Mouse (Mus musculus) lung, postnatal 10 days (tissue): Measurements from ENCODE around the gene Ccdc157.
"Not testable (repeated sequence)": the region's sequence is repeated elsewhere in the genome, so short reads cannot be mapped to it uniquely, and the experiment has no call there.

ENCODE experiments used
- DNase-seq: peaks from one replicate; pipeline ENCODE4 v3.0.0; 2021

The Ccdc157 gene

DNA sequence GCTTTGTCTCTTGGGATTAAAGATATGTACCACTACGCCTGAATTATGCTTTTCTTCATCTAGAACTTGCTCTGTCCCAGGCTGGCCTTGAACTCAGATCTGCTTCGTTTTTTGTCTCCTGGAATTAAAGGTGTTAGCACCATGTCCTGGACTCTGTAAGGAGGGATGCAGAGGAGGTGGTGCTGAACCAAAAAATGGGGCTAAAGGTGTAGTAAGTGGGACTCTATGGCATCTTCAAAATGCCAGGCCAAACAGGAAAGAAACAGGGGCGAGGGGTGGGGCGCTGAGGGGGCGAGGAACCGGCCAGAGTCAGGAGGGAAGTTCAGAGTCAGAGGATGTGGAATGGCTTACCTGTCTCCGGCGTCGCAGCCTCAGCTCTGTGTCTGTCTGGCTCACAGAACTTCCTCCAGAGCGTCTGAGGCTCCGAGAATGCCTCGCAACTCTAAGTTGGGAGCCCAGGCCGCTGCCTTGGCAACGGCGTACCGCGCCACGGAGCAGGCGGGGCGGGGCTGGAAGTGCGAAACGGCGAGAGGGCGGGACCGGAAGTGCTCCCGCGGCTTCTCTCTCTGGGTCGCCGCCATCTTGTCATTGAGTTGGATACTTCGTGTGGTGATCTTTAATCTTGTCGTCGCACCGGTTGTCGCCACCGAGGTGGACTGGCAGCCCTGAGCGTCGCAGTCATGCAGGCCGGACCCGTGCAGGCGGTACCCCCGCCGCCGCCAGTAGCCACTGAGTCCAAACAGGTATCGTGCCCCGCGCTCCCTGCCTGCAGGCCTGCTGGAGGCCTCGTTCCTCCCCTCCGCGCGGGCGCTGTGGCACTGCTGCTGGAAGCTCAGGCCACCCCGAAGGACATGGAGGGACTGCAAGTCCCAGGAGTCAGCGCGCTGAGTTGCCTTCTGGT, at the start of gene Ccdc157, which contains the start of gene Sf3a1:
TSS of gene Ccdc157 (minus strand) at position 486 of the 901 bp plus-strand sequence.
TSS of gene Sf3a1 (plus strand) at position 543 of the 901 bp plus-strand sequence.
- peak; percentile 96 for DNase-seq

DNA sequence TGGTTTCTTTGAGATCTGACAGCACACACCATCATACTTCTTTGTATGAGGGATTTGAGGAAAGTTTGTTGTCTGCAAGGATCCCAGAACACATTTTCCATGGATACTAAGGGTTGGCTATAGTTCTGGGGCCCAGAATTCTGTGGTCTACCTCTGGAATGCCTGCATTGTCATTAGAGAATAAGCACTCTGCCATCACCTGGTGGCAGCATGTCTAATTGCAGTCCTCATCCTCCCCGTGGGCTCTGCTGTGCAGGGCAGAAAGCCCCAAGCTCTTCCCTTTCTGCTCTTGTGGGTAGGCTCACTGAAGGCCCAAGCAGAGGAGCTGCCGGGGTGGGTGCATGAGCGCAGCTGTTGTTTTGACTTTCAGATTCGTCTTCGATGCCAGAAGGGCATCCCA, 49.5 kb upstream of the Ccdc157 start:
- no peak for DNase-seq

DNA sequence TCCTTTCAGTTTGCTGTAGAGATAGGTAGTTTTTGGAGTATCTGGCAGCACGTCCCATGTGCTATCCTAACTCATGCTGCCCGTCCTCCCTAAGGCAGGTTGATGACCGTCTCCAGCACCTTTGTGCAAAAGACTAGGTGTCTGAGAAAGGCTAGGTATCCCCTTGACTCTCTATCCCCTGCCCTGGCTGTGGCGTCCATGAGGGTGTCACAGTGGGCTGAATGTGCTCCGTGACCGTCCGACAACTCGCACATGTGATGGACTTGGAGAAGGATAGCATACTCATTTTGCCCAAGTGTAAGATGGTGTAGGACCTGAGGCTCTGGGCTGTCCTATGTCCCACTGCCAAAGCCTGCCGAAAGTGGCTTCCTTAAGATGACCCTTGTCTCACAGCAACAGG, 47.6 kb upstream of the Ccdc157 start:
- DNase-seq: no peak

DNA sequence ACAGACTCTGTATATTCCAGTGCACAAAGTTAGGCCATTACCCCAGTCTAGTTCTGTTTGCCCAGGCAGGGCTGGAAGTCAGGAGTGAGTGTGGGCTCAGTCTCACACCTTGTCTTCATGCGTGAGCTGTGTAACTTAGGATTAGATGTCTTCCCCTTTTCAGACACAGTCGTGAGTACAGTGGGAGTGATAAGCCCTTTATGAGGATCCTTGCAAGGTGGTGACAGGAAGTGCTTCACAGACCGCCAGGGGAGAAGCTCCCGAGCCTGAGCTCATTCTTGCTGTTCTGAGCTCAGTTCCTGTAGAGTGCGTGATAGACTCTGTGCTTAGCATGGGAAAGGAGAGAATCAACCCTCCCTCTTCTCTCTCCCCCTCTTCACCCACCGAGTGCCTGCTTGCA, 46.5 kb upstream of the Ccdc157 start:
- DNase-seq: no peak

DNA sequence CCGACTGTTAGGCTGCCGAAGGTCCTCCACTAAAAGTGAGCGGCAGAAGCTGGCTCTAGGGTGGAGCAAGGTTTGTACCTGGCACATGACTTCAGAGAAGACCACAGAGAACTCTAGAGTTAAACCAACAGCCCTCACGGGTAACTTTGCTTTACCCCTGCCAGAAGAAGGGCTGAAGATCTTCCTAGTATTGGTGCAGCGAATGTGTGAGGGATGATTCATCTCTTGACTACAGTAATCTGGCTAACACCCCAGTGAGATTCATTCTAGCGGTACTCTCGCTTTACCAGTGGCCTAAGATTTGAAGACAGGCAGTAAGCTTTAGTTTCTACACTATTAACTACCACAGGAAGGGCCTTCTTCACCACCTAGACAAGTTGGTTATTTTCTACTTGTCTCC, 45.9 kb upstream of the Ccdc157 start:
- no peak for DNase-seq

DNA sequence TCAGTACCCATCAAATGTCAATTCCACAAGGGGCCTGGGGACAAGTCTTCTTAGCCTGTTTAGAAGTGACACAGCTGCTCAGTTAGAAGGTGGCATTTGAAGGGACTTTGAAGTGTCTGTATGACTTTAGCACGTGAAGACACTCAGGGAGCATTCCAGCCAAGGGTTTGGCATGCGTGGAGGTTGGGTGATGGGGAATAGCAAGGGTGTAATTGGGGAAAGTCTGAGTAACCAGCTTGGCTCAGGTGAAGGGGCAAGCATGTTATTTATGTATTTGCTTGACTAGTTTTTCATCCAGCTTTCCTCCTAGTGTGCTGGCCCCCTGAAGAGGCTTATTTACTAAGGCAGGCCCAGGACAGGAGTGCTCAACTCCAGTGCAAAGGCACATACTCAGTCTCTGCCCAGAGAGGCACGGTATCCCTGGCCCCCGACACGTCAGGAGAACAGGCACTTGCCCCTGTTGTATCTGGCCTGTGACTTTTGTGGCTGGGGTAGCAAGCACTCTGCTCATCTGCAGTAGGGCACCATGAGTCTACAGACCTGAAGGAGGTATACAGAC, 45.1 kb upstream of the Ccdc157 start:
- peak; percentile 65 for DNase-seq

DNA sequence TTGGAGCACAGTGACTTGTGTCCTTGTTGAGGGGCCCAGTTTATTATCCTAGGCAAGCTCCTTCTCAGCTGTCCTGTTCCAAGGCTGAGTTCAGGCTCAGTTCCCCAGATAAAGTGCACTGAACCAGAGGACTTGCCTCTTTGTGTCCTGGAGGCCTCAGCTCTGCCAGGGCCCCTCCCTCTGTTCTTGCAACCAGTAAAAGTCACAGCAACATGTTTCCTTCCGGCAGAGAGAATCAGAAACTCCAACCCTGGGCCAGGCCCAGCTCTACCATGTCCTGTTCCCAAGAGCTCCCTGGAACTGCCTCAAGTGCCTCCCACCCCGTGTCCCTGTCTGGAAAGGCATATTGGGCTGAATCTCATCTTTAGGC, 43.6 kb upstream of the Ccdc157 start:
- DNase-seq: peak; percentile 86

DNA sequence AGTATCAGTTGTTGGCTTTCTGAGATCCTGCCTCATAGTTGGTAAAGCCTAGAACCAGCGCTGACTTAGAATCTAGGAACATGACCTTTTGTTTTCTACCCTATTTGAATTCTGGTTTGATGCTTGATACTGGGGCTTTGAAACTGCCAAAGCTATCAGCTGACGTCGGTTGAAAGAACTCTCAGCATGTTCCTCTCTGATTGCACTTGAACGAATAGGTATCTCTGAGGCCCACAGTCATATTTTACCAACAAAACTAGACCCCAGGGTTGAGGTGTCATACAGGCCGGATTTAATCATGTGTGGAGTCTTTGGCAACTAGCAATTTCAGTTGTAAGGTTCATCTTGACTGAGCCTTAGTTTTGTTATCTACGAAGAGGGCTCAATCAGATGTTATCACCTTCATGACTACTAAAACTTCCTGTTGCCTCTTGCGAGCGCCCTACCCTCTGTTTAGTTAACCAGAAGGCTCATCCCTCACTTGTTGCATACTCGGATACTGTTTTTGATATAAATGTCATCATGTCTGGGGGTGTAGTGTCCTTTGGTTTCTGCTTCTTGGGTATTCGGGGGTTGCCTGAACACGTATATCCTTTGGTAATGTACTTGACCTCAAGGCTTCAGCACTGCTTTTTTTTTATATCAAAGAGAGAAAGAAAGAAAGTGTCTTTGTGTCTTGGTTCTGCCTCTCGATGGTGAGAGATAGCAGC, 43.1 kb upstream of the Ccdc157 start:
- no peak for DNase-seq

DNA sequence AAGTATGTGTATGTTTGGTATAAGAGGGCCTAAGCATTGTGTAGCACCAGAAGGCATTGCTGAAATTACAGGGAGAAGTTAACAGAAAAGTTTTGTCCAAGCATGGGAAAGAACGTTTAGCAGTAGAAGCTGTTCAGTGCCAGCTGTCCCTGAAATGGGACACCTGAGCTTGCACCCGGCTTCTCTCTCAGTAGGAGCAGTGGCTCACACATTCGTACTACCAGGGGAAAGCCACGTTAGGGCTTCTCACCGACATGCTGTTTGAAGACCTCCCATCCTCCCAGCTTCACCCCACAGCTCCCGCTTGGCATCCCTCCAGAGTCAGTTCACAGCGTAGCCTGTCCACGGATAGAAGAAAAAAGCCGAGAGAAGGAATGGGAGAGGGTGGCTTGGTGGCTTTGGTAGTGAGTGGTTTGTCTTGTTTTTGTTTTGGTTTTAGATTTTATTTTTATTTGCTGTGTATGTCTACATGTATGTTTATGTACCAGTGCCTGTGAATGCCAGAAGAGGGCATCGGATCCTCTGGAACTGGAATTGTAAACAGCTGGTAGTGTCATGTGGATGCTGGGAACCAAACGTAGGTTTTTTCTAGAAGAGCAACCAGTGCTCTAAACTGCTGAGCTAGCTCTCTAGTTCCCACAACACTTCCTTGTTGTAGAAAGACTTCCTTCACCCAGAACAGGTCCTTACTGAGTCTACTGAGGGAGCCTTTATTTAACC, 42.0 kb upstream of the Ccdc157 start:
- peak; percentile 54 for DNase-seq

DNA sequence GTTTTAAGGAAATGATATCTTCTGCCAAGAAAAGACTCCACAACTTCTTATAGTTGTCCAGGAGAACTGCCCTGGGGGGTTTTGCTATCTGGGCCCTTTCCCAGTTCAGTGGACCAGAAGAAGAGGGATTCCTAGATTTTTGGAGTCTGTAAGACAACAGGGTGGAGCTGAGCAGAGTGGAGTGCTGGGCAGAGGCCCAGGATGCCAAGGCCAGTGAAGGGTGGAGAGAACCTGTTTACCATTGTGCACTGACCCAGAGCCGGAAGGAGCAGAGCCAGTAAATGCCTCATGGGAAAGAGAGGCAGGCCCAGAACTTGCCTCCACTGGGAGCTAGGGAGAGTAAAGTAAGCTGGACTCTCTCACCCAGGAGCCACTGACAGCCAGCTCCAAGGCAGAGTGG, 37.6 kb upstream of the Ccdc157 start:
- DNase-seq: no peak

DNA sequence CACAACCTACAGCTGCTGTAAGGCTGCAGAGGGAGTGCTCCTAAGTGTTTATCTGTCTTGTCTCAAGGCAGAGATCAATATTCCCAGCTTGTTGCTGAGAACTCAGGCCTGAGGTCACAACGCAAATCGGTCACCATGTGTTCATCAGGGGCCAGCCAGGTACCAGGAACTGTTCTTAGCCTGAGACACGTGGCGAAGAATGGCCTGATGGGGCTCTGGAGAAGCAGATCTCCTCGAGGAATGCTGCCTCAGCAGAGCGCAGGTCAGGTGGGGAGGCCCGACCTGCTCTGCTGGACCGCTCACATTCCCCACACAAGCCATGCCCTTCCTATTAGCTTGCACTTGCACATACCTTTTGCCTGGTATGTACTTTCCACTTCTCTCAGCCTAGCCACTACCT, 36.5 kb upstream of the Ccdc157 start:
- DNase-seq: peak; percentile 49

DNA sequence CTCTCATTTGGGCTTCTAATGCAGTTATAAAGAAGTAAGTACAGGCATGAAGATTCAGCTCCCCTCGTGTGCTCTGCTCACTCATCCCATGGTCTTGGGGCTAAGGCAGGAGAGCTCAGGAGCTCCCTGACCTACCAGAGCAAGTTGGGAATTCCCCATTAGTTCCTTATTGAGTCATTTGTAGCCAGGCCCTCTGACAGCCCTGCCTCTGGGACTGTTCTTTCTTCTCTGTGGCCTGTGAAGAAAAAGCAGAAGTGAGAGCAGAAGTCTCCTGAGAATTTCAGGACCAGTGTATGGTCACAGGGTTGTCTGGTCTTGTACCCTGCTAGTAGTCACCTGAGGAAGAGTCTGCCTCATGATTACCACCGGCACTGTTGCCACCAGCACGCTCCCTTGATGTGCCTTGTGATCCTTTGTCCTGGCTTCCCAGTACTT, 35.5 kb upstream of the Ccdc157 start:
- no peak for DNase-seq

DNA sequence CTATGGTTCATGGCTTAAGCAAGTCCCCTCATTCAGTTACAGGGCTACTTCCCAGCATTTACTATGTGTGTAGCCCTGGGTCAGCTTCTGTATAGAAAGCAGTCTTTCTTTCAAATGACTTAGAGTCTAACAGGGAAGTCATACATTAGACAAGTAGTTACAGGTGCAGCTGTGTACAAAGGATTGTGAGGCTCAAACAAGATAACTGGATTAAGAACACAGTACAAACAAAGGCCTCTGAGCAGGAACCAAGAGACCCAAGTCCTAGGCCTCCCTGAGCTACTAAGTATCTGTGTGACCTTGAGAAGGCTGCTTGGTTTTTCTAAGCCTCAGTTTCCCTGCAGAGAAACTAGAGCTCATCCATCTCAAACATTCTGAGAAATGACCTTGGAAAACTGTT, 33.3 kb upstream of the Ccdc157 start:
- DNase-seq: no peak

DNA sequence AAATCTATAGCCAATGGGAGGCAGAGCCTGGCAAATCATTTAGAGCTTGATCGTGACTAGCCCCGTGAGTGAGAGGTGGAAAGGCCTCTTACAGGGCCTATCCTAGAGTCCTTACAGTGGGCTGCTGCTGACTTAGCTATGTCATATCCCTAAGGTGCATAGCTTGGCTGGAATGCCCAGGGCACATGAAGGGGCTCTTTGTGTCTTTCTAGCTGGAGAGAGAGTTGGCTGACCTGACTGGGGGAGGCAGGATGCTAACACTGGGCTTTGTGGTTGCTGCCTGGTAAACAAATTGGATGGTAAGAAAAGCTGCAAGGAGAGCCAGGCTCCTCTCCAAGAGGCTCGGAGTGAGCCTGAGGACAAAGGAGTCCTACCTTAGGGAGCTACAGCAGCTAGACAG, 32.7 kb upstream of the Ccdc157 start:
- DNase-seq: no peak

DNA sequence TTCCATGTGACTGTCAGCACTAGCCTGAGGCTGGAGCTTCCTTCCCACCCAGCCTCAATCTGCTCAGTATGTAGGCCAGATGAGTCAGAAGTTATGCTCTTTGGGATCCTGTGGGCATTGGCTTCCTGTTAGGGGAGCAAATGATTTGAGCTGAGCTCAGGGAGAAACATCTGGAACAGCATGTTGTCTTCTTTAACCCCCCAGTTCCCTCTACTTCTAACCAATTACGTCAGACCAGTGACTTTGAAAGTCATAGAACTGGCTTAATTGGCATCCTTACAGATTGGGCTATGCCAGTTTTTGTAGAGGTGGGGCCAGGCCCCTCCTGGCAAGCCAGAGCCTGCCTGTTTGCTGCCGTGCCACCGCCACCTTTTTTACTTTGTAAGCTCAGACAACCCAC, 30.6 kb upstream of the Ccdc157 start:
- DNase-seq: no peak

DNA sequence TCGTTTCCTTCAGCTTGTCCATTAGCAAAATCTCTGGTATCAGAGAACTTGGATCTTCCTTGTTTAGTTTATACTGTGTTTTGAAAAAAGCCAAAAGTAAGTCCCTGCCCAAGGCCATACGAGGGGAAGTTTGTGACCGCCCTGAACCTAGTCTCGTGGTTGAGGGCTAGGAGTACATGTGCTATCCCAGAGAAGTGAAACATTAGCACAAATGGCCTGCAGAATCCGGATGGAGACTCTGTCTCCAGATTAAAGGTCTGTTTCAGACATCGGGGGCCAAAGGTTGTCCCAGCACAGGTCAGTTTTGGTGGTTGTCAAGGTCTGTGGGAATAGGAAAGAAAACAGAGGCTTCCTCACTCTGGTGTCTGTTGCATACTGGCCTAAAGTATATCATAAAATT, 29.1 kb upstream of the Ccdc157 start:
- DNase-seq: no peak

DNA sequence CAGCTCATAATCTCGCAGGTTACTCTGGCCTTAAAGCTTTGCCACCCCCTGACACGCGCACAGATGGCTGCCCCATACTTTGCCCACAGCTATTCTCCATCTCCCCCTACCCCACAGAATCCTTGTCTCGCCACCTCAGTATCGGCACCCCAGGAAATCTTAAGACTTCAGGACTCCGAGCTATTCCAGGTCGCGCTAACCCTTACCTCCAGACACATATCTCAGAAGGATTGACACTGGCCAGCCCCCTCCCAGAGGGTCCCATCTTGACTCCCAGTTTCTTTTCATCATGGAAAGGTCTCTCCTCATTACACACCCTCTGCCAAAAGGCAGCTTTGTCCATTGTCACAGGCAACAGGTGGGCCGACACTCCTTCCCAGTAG, 27.2 kb upstream of the Ccdc157 start:
- DNase-seq: no peak

DNA sequence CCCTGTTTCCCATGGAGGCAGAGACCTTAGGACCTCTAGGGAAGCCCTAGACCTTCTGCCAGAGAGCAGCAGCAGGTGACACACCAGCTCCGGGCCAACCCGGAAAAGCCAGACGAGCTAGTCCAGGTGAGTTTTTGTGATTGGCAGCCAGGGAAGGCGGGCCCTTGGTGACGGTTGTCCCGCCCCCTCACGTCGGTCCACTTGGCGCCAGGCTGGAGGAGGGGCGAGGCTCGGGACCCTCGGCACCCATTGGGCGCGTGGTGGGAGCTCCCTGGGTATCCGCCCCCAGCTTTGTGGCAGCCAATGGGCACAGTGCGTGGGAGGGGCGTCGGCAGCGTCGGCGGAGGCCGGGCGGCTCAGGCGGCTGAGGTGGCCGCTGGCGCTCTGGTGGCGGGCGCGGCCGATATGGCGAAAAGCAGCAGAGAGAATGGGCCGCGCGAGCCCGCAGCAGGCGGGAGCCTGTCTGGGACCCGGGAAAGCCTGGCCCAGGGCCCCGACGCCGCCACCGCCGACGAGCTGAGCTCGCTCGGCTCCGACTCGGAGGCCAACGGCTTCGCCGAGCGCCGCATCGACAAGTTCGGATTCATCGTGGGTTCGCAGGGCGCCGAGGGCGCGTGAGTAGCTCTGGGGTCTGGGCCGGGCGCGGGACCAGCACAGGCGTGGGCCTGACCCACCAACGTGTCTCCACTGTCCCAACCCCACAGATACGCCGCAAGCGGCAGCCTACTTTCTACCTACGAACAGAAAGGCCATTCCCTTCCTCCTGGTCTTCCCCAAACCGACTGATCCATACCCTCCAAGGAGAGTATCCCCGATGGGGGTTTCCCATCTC, 26.6 kb upstream of the Ccdc157 start, which contains the start of gene Tbc1d10a:
TSS of gene Tbc1d10a (plus strand) at position 304 of the 832 bp plus-strand sequence.
- peak; percentile 99 for DNase-seq

DNA sequence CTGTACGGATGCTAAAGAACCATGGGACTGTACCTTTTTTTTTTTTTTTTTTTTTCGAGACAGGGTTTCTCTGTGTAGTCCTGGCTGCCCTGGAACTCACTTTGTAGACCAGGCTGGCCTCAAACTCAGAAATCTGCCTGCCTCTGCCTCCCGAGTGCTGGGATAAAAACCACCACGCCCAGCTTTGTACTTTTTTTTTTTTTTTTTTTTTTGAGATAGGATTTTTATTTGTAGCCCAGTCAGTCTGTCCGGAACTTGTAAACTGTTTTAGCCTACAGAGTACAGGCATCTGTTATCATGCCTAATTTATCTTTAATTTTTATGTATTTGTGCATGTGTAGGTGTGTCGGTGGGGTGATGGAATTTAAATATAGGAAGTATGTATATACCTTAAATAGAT, 25.4 kb upstream of the Ccdc157 start:
- DNase-seq: not testable (repeated sequence)

DNA sequence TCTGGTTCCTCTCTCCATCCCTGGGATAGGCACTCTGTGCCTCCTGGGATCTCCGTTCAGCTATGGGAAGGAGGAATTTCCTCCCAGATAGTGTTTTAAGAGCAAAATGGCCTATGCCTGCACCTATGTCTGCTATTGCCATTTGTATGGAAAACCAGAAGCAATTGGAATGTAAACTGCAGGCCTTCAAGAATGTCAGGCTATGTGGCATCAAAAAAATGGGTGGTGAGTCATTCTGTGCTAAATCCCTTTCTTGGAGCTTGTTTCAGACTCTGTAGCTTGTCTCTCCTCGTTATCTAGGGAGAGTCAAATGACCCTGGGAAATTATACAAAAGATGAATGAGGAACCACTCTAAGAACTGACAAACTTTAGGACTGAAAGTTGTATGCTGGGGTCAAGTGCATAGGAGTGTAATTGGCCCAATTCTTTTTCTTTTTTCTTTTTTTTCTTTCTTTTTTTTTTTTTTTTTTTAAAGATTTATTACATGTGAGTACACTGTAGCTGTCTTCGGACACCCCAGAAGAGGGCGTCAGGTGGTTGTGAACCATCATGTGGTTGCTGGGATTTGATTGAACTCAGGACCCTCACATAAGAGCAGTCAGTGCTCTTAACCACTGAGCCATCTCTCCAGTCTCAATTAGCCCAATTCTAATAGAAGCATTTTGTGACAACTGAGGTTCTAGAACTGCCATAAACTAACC, 24.3 kb upstream of the Ccdc157 start:
- DNase-seq: no peak

DNA sequence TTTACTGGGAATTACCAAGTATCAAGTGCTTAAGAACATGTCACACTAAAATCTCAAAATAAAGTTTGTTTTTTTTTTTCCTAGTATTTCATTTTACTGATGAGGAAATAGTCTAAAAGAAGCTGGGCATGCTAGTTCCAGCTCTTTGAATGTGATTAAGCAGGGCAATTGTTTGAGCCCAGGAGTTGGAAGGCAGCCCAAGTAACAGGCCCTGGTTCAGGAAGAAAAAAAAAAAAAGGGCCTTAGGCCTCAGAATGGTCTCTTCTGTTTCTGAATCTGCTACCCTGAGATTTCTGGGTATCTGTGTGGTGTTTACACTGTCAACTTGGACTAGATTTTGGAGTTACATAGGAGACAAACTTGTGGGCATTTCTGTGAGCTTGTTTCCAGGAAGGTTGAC, 23.4 kb upstream of the Ccdc157 start:
- DNase-seq: no peak

DNA sequence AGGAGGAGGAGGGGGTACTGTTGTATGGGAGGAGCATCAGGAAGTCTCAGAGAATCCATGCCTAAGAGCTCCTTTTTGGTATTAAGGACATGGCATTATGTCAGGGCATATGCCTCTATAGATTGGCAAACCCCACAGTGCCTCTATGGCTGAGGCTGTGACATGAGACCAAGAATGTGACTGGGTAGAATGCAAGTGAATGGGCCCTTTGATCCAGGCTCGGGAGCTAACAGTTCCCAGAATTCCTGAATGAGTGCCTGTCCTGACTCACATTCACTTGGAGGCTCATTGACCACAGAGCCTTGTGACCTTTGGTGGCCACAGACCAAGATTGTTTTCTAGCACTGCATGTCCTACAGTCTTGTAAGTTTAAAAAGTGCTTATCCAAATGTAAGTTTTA, 22.0 kb upstream of the Ccdc157 start:
- DNase-seq: no peak
